Mouse (Mus musculus) liver, embryonic 15.5 days (tissue): ENCODE measurements around the gene Ubqln1. TPM values are rescaled to one million over a fixed set of nuclear protein-coding genes. Genes with fewer than 3 reads are reported as not detected.

Source experiments
- ATAC-seq: fragments of 200-750 bp; cut with Nextera tagmentation; 2 replicates; pipeline ENCODE4 v1.8.0; 2017; ENCODE audit warnings: moderate number of reproducible peaks, mild to moderate bottlenecking, moderate library complexity; ENCODE audit not compliant: insufficient read depth
- H3K27ac ChIP-seq: fragments of 300-500 bp; sonication (generic); replicated peaks from 2 replicates; pipeline ENCODE4 v1.5.1; 2015; ENCODE audit warnings: mild to moderate bottlenecking, inconsistent platforms
- H3K27me3 ChIP-seq: fragments of 300-500 bp; sonication (generic); 2 replicates; pipeline ENCODE4 v1.6.1; 2015; ENCODE audit warnings: mild to moderate bottlenecking, inconsistent platforms
- H3K36me3 ChIP-seq: fragments of 300-500 bp; sonication (generic); replicated peaks from 2 replicates; pipeline ENCODE4 v1.6.1; 2015; ENCODE audit warnings: moderate library complexity, mild to moderate bottlenecking, inconsistent platforms
- H3K4me1 ChIP-seq: fragments of 300-500 bp; sonication (generic); replicated peaks from 2 replicates; pipeline ENCODE4 v1.6.1; 2015; ENCODE audit warnings: inconsistent platforms
- H3K4me2 ChIP-seq: fragments of 300-500 bp; sonication (generic); 2 replicates; pipeline ENCODE4 v1.6.1; 2015; ENCODE audit warnings: moderate library complexity, mild to moderate bottlenecking, inconsistent platforms
- H3K4me3 ChIP-seq: fragments of 300-500 bp; sonication (generic); replicated peaks from 2 replicates; pipeline ENCODE4 v1.5.1; 2015; ENCODE audit warnings: mild to moderate bottlenecking, inconsistent platforms
- H3K9ac ChIP-seq: fragments of 300-500 bp; sonication (generic); 2 replicates; pipeline ENCODE4 v1.6.1; 2015; ENCODE audit warnings: moderate library complexity, mild to moderate bottlenecking, inconsistent platforms
- H3K9me3 ChIP-seq: fragments of 300-500 bp; sonication (generic); replicated peaks from 2 replicates; pipeline ENCODE4 v1.6.1; 2016; ENCODE audit warnings: inconsistent platforms
- whole genome bisulfite sequencing: fragments of 180-500 bp; shearing (Covaris S2); methylation state at CpG from one replicate; pipeline ENCODE4 v1.1.7; 2015; ENCODE audit warnings: mixed read lengths; ENCODE audit not compliant: insufficient replicate concordance; 5-methylcytosine and 5-hydroxymethylcytosine counted together
- polyA plus RNA-seq: library from polyadenylated mRNA; unstranded; fragments of >200 nt; fragmentation: Nextera tagmentation; extraction: Ambion mirVana; gene quantifications from 2 replicates; pipeline ENCODE4 v1.2.1, GENCODE M21; 2015

Ubqln1 gene
- polyA plus RNA-seq, 1 experiment from 2014 or later = 42.4 TPM

DNA sequence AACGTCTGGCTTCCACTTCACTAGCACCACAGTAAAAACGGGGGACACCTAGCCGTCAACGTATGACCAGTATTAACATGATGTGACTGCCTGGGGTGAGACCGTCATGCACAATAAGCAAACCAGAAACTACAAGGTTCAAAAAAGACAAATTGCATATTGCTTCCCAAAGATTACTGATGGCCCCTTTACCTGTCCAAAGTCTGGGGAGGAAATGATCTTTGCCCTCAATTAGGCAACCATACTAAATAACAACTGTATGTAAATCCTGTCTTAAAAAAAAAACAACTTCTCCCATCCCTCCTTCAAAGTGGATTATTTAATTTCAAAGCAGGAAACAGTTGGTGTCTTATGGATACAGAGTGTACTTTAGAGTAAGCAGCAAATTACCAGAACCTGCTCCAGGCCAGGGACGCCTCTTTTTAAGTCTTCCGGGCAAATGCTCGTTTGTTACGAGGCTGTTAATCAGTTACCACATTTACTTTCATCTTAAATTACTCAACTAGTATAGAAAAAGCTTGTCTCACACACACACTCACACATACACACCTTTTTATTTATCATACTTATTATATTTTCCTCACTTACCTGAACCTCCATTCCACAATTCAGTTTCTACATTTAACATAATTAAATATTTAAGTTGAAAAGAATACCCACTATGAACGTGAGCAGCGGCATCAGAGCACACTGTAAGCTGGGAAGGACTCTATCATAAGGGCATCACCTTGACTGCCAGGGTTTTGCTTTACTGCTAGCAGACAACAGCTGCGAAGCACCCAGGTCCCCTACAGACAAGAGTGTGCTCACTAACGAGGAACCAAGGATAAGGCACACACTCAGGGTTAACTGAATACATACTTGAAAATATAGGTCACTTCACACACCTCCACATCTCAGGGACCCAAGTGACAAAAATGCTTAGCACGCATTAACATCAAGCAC, 33.6 kb downstream of the Ubqln1 start:
- H3K27ac ChIP-seq = peak overlapping the region; percentile 62; the same call in 1 of the 2 replicates
- peaks cover 68% of the 10 kb centered on the region for H3K36me3 ChIP-seq
- no peaks in the 10 kb centered on the region for H3K27me3 ChIP-seq
- H3K4me1 ChIP-seq = no peaks in the 10 kb centered on the region
- H3K9ac ChIP-seq = no peak overlapping the region
- 76% methylated on average over 14 of the region's 14 CpGs for WGBS
- H3K4me3 ChIP-seq = no peak overlapping the region
- no peaks in the 10 kb centered on the region for H3K9me3 ChIP-seq
- no peak for ATAC-seq
- H3K4me2 ChIP-seq = no peak overlapping the region

- no peak overlapping the region for H3K4me2 ChIP-seq
- H3K36me3 ChIP-seq = peaks cover 72% of the 10 kb centered on the region
- no peak overlapping the region for H3K4me3 ChIP-seq
- H3K27ac ChIP-seq = no peak overlapping the region
- no peaks in the 10 kb centered on the region for H3K27me3 ChIP-seq
- H3K9ac ChIP-seq = no peak overlapping the region
- 85% methylated on average over 9 of the region's 9 CpGs for WGBS
- no peaks in the 10 kb centered on the region for H3K9me3 ChIP-seq
- no peaks in the 10 kb centered on the region for H3K4me1 ChIP-seq
- no peak for ATAC-seq
These were observed 37.8 kb downstream of the Ubqln1 start for GRCm38 (mm10) chr13:58177511-58178208.

GRCm38 (mm10) chr13:58176105-58176504, 39.3 kb downstream of the Ubqln1 start:
- no peaks in the 10 kb centered on the region for H3K4me1 ChIP-seq
- H3K9ac ChIP-seq = no peak overlapping the region
- H3K4me3 ChIP-seq = no peak overlapping the region
- no peaks in the 10 kb centered on the region for H3K9me3 ChIP-seq
- peaks cover 67% of the 10 kb centered on the region for H3K36me3 ChIP-seq
- no peak for ATAC-seq
- WGBS = 69% methylated on average over 3 of the region's 3 CpGs
- no peak overlapping the region for H3K4me2 ChIP-seq
- H3K27me3 ChIP-seq = no peaks in the 10 kb centered on the region
- no peak overlapping the region for H3K27ac ChIP-seq

GRCm38 (mm10) chr13:58168119-58168518, 47.3 kb downstream of the Ubqln1 start:
- H3K27ac ChIP-seq = no peak overlapping the region

GRCm38 (mm10) chr13:58163343-58163742, 52.1 kb downstream of the Ubqln1 start:
- no peak for ATAC-seq
- Histone ChIP-seq H3K4me2 (no peak overlapping the region), H3K27me3 (no peaks in the 10 kb centered on the region), H3K36me3 (peaks cover 30% of the 10 kb centered on the region), H3K4me1 (peaks cover 5% of the 10 kb centered on the region; the same call in 1 of the 2 replicates), H3K27ac (no peak overlapping the region), H3K4me3 (no peak overlapping the region), H3K9ac (no peak overlapping the region), H3K9me3 (no peaks in the 10 kb centered on the region)
- WGBS = 80% methylated on average over 12 of the region's 12 CpGs

More at GRCm38 (mm10) chr13:58168119-58168518, 47.3 kb downstream of the Ubqln1 start:
- Histone ChIP-seq H3K4me2 (no peak overlapping the region), H3K9me3 (no peaks in the 10 kb centered on the region), H3K4me3 (no peak overlapping the region), H3K9ac (no peak overlapping the region), H3K27me3 (no peaks in the 10 kb centered on the region), H3K4me1 (no peaks in the 10 kb centered on the region), H3K36me3 (peaks cover 20% of the 10 kb centered on the region)
- ATAC-seq = no peak

- Histone ChIP-seq H3K27ac (no peak overlapping the region), H3K4me1 (peaks cover 21% of the 10 kb centered on the region), H3K27me3 (no peaks in the 10 kb centered on the region), H3K9ac (no peak overlapping the region), H3K4me2 (no peak overlapping the region), H3K9me3 (no peaks in the 10 kb centered on the region), H3K36me3 (peaks cover 30% of the 10 kb centered on the region), H3K4me3 (no peak overlapping the region)
- 85% methylated on average over 15 of the region's 15 CpGs for WGBS
- no peak for ATAC-seq
These were observed 54.7 kb downstream of the Ubqln1 start for GRCm38 (mm10) chr13:58160761-58161160.

DNA sequence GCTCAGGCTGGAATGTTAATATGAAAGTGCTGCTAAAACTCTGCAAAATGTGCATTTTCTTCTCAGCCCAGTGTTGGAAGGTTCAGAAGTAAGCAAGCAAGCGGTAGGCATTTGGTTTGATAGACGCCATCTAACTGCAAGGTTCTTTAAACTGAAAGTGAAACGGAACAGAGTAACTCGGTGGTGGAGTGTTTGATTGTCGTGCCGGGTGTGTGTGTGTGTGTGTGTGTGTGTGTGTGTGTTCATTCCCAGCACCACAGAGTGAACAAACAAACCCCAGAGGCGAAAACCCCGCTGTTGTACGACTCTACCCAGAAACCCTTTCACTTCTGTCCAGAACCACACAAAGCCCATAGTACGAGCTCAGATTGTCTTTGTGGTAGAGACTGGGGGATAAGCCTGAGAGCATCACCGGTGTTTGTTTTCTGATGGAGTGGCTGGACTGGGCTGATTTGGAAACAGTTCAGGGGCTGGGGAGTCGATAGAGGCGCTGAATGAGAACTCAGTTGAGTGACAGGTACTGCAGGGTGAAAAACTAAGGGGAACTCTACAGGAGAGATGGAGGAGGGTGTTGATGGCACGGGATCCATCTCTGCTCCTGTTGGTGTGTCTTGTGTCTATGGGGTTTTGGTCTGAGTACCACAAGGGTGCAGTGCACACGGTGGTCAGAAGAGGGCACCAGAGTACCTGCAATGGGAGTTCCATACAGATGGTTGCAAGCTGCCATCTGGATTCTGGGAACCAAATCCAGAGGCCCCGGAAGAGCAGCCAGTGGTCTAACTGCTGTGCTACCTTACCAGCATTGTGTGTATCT, 57.1 kb downstream of the Ubqln1 start:
- Histone ChIP-seq H3K4me1 (peaks cover 21% of the 10 kb centered on the region), H3K9me3 (no peaks in the 10 kb centered on the region; the same call in 1 of the 2 replicates), H3K4me2 (peak overlapping the region; percentile 98), H3K27ac (peak overlapping the region; percentile 81), H3K4me3 (peak overlapping the region; percentile 87), H3K9ac (peak overlapping the region; percentile 76), H3K36me3 (peaks cover 23% of the 10 kb centered on the region), H3K27me3 (no peaks in the 10 kb centered on the region)
- WGBS = 3% methylated on average over 16 of the region's 16 CpGs
- peak; percentile 68 for ATAC-seq

DNA sequence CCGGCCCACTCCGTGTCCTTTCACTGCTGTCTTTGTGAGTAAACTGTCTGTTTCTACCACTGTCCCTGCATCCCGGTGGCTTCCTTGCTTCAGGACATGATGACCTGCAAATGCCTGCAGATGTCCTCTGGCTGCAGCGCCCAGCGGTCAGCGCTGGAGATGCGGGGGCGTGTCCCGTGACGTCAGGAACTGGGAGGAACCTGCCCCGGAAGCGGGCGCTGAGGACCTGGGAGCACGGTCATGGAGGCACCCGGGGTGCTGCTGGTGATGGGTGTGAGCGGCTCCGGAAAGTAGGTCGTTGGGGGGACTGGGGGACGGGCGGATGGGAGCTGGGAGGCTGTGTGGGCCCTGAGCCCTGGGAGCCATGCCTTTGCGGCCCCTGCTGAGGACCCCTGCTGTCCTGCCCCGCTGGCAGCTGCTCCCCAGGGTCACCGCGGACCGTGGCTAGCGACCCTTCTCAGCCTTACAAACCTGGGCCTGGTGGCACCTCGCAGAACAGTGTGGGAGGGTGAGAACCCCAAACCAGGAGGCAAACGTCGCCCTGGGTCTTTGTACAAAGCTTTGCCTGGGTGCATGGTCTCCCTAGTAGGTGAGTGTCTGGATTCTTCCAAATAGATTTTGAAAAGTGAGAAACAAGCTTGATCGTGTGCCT, 57.9 kb downstream of the Ubqln1 start, which contains the start of gene Idnk:
Gene Idnk (plus strand): TSS at position 203 of the 652 bp plus-strand sequence.
- H3K9ac ChIP-seq = peak within 1 kb of the TSS; percentile 76
- peak within 1 kb of the TSS; percentile 81 for H3K27ac ChIP-seq
- H3K4me3 ChIP-seq = peak within 1 kb of the TSS; percentile 87
- ATAC-seq = peak; percentile 83
- peaks cover 23% of the 10 kb centered on the region for H3K36me3 ChIP-seq
- H3K4me2 ChIP-seq = peak within 1 kb of the TSS; percentile 98
- H3K4me1 ChIP-seq = peaks cover 21% of the 10 kb centered on the region
- H3K27me3 ChIP-seq = no peaks in the 10 kb centered on the region
- no peaks in the 10 kb centered on the region; the same call in 1 of the 2 replicates for H3K9me3 ChIP-seq
- WGBS = under 1% methylated on average over 30 of the region's 30 CpGs

- Histone ChIP-seq H3K27ac (peak overlapping the region; percentile 81; the same call in 1 of the 2 replicates), H3K4me1 (peaks cover 21% of the 10 kb centered on the region), H3K4me3 (peak overlapping the region; percentile 87), H3K27me3 (0 out of 2 replicates have a peak, but pooled peaks cover under 1% of the 10 kb centered on the region), H3K9ac (peak overlapping the region; percentile 76), H3K9me3 (no peaks in the 10 kb centered on the region; the same call in 1 of the 2 replicates), H3K36me3 (peaks cover 23% of the 10 kb centered on the region), H3K4me2 (peak overlapping the region; percentile 98)
- 10% methylated on average over 8 of the region's 8 CpGs for WGBS
- peak; percentile 22 for ATAC-seq
These were observed 58.4 kb downstream of the Ubqln1 start for GRCm38 (mm10) chr13:58157036-58157435.

DNA sequence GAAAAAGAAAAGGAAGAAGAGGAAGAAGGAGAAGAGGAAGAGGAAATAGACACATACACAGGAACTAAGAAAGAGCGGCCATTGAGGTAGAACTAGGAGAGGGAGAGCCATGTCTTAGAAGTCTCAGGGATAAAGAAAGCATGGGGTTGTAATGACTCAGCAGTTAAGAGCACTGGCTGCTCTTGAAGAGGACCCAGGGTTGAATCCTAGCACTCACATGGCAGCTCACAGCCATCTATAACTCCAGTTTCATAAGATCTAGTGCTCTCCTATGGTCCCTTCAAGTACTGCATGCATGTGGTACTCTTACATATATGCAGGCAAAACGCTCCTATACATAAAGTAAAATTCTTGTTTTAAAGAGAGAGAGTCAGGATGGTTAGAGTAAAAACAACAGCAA, 59.4 kb downstream of the Ubqln1 start:
- Histone ChIP-seq H3K9me3 (no peaks in the 10 kb centered on the region; the same call in 1 of the 2 replicates), H3K27ac (no peak overlapping the region), H3K4me2 (no peak overlapping the region), H3K27me3 (peaks cover 9% of the 10 kb centered on the region), H3K36me3 (peaks cover 14% of the 10 kb centered on the region), H3K9ac (no peak overlapping the region), H3K4me3 (no peak overlapping the region), H3K4me1 (peaks cover 21% of the 10 kb centered on the region)
- no peak for ATAC-seq
- 65% methylated on average over 2 of the region's 2 CpGs for WGBS
